Mouse (Mus musculus): Measurements from ENCODE around the gene Ptpn5.

The Ptpn5 gene

GRCm38 (mm10) chr7:47133331-47133730 is at the start of gene Ptpn5:
TSS of gene Ptpn5 (minus strand) at chr7:47133684.
- in situ Hi-C loops (cut with MseI, MboI): no loop called here

- in situ Hi-C loops (cut with MseI, MboI): no loop called here
Measured at GRCm38 (mm10) chr7:47170814-47171213, 37.3 kb upstream of the Ptpn5 start.

GRCm38 (mm10) chr7:47165028-47165427 is 31.5 kb upstream of the Ptpn5 start:
- in situ Hi-C loops (cut with MseI, MboI): no loop called here

- in situ Hi-C loops (cut with MseI, MboI): no loop called here
Measured at GRCm38 (mm10) chr7:47163203-47163602, 29.7 kb upstream of the Ptpn5 start.

- in situ Hi-C loops (cut with MseI, MboI): no loop called here
Measured at GRCm38 (mm10) chr7:47158451-47158850, 25.0 kb upstream of the Ptpn5 start.

- in situ Hi-C loops (cut with MseI, MboI): no loop called here
Measured at GRCm38 (mm10) chr7:47157743-47158142, 24.3 kb upstream of the Ptpn5 start.

- in situ Hi-C loops (cut with MseI, MboI): no loop called here
Measured at GRCm38 (mm10) chr7:47155849-47156248, 22.4 kb upstream of the Ptpn5 start.

- in situ Hi-C loops (cut with MseI, MboI): no loop called here
Measured at GRCm38 (mm10) chr7:47155396-47155795, 21.9 kb upstream of the Ptpn5 start.

- in situ Hi-C loops (cut with MseI, MboI): no loop called here
Measured at GRCm38 (mm10) chr7:47150420-47151061, 17.1 kb upstream of the Ptpn5 start.

GRCm38 (mm10) chr7:47148298-47148697 is 14.8 kb upstream of the Ptpn5 start:
- in situ Hi-C loops (cut with MseI, MboI): loop anchor here (5.0 kb wide), 1 partner anchor 126 kb away; no protein-coding TSS in a partner anchor

- in situ Hi-C loops (cut with MseI, MboI): loop anchor here (5.0 kb wide), 1 partner anchor 124 kb away; no protein-coding TSS in a partner anchor
Measured at GRCm38 (mm10) chr7:47146034-47146812, 12.7 kb upstream of the Ptpn5 start.

GRCm38 (mm10) chr7:47144299-47144698 is 10.8 kb upstream of the Ptpn5 start:
- in situ Hi-C loops (cut with MseI, MboI): no loop called here

- in situ Hi-C loops (cut with MseI, MboI): no loop called here
Measured at GRCm38 (mm10) chr7:47139823-47140325, 6.4 kb upstream of the Ptpn5 start.

GRCm38 (mm10) chr7:47134570-47134969 is 1.1 kb upstream of the Ptpn5 start:
- in situ Hi-C loops (cut with MseI, MboI): no loop called here

- in situ Hi-C loops (cut with MseI, MboI): no loop called here
Measured at GRCm38 (mm10) chr7:47132931-47133260, 588 bp downstream of the Ptpn5 start.

GRCm38 (mm10) chr7:47132180-47132930 is 1.1 kb downstream of the Ptpn5 start:
- in situ Hi-C loops (cut with MseI, MboI): no loop called here

GRCm38 (mm10) chr7:47131840-47132179 is 1.7 kb downstream of the Ptpn5 start:
- in situ Hi-C loops (cut with MseI, MboI): no loop called here

- in situ Hi-C loops (cut with MseI, MboI): no loop called here
Measured at GRCm38 (mm10) chr7:47131258-47131657, 2.2 kb downstream of the Ptpn5 start.

- in situ Hi-C loops (cut with MseI, MboI): no loop called here
Measured at GRCm38 (mm10) chr7:47122026-47122425, 11.5 kb downstream of the Ptpn5 start.

- in situ Hi-C loops (cut with MseI, MboI): no loop called here
Measured at GRCm38 (mm10) chr7:47116666-47117065, 16.8 kb downstream of the Ptpn5 start.

GRCm38 (mm10) chr7:47115491-47115890 is 18.0 kb downstream of the Ptpn5 start:
- in situ Hi-C loops (cut with MseI, MboI): no loop called here

GRCm38 (mm10) chr7:47113383-47113782 is 20.1 kb downstream of the Ptpn5 start:
- in situ Hi-C loops (cut with MseI, MboI): no loop called here
